Mouse (Mus musculus): ENCODE measurements at regions not wholly inside any gene's neighbourhood (a gene's known extent, or its start where the extent isn't known, plus 50 kb on each side); places are given as distances from the start of the nearest gene placed in this dataset.

GRCm38 (mm10) chr3:48804398-48804797, 952.7 kb downstream of the Pcdh18 start:
- no peak for ATAC-seq (ENCODE audit: insufficient read depth)
- 61% methylated on average over 5 of the region's 5 CpGs for WGBS
- no peak overlapping the region for H3K27ac ChIP-seq (ENCODE audit: low read depth)

GRCm38 (mm10) chr3:48771709-48772108, 985.4 kb downstream of the Pcdh18 start:
- ATAC-seq (ENCODE audit: insufficient read depth): no peak
- no peaks in the 10 kb centered on the region for H3K9me3 ChIP-seq (ENCODE audit: low read depth, low read length)
- DNase-seq: no peak
- no peak overlapping the region for H3K27ac ChIP-seq (ENCODE audit: low read depth)
- 82% methylated on average over 4 of the region's 4 CpGs for WGBS
- no peaks in the 10 kb centered on the region for H3K4me1 ChIP-seq (ENCODE audit: insufficient read depth)
- H3K4me3 ChIP-seq (ENCODE audit: low read depth, low read length): no peak overlapping the region
- H3K9ac ChIP-seq: no peak overlapping the region
- H3K36me3 ChIP-seq (ENCODE audit: insufficient read depth): no peaks in the 10 kb centered on the region
- H3K27me3 ChIP-seq (ENCODE audit: insufficient read depth, low read length): no peaks in the 10 kb centered on the region
- no peak overlapping the region for H3K4me2 ChIP-seq
- TF ChIP-seq CTCF (IDR thresholded peaks at IDR 0.05; ENCODE audit: low read depth): no peak

More at GRCm38 (mm10) chr3:48804398-48804797, 952.7 kb downstream of the Pcdh18 start:
- TF ChIP-seq CTCF (IDR thresholded peaks at IDR 0.05; ENCODE audit: low read depth): no peak
- H3K9ac ChIP-seq: no peak overlapping the region
- H3K4me2 ChIP-seq: no peak overlapping the region
- no peak for DNase-seq
- H3K36me3 ChIP-seq (ENCODE audit: insufficient read depth): no peaks in the 10 kb centered on the region
- H3K27me3 ChIP-seq (ENCODE audit: insufficient read depth, low read length): no peaks in the 10 kb centered on the region
- no peaks in the 10 kb centered on the region for H3K4me1 ChIP-seq (ENCODE audit: insufficient read depth)
- H3K9me3 ChIP-seq (ENCODE audit: low read depth, low read length): no peaks in the 10 kb centered on the region
- no peak overlapping the region for H3K4me3 ChIP-seq (ENCODE audit: low read depth, low read length)

Data from lung, embryonic 14.5 days (tissue).